Mouse (Mus musculus): ENCODE data around the gene Bcl11b.

DNA sequence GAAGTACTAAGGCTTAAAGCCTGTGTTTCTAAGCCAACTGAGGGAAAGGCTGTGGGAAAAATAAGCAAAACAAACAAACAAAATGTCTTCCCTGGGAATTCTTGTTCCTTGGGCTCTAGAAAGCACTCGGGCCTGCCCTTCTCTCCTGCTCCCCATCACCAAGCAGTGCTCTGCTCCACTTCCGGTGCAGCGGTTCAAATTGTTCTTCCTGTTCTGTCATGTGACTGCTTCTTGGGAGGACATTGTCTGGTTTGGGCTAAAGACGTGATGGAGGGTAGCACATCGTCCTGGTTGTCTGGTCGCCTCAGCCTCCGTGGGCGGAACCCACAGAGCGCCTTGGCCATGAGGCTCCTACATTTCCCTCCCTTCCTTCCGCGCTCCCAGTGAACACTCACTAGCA, 94.6 kb downstream of the Bcl11b start:
- no peak for TF ChIP-seq POLR2A (IDR thresholded peaks at IDR 0.05; ENCODE audit: extremely low read depth, insufficient read depth, low read length)
- TF ChIP-seq CTCF (IDR thresholded peaks at IDR 0.05; ENCODE audit: extremely low read depth, insufficient read depth, low read length) = no peak
